Mouse (Mus musculus) liver, adult (tissue): ENCODE measurements around the gene Thpo.

Experiments used
- GATA4 ChIP-seq: IDR thresholded peaks from 2 replicates; pipeline ENCODE4 v1.6.1; 2014; ENCODE audit warnings: mild to moderate bottlenecking, low read length; ENCODE audit not compliant: insufficient replicate concordance

The Thpo gene

DNA sequence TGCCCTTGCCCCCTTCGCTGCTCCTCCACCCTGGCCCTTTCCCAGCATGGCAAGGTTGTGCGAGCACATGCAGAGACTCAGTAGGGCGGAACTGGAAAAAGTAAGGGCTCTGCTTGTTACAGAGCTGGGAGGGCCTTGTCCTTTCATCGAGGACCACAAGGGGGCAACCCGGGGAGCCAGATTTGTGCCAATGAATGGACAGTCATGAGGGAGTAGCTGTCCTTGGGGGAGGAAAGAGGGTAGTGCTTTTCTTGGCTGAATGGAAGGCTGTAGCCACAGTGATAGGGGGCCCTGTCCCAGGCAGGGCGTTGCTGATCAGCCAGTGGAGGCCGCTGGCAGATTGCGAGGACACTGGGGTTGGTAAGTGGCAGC lies 31.8 kb downstream of the Thpo start:
- no peak for TF ChIP-seq GATA4

DNA sequence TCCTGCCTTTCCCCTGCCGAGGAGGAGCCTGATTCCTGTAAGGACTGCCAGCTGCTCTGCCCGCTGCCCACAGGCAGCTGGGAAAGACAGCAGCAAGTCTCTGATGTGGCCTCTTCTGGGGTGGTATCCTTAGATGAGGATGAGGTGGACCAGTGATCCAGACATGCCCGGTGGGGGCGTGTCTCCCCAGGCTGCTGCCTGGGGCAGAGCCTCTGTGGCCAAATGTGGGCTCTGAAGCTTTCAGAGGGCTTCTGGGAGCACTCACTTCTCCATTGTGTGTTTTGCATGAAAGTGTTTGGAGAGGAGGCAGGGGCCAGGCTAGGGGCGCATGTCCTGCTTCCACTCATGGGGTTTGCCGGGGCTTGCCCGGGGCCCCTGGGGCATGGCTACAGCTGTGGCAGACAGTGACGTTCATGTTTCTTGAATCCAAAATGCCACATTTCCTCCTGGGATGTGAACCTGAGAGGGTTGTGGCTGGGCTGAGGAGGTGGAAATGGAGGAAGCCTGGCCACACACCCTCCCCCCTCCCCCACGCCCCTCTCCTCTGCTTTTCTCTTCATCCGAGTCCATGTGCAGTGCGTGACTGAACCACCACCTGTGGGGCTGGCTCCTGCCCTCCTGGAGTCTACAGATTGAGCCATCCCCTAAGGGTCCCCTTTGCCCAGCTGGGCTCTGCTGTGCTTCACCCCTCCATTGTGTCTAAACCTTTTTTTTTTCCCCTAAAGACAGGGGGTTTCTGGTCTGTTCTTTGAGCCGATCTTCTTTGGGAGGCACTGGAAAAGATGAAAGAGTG lies 32.4 kb downstream of the Thpo start:
- TF ChIP-seq GATA4: no peak

DNA sequence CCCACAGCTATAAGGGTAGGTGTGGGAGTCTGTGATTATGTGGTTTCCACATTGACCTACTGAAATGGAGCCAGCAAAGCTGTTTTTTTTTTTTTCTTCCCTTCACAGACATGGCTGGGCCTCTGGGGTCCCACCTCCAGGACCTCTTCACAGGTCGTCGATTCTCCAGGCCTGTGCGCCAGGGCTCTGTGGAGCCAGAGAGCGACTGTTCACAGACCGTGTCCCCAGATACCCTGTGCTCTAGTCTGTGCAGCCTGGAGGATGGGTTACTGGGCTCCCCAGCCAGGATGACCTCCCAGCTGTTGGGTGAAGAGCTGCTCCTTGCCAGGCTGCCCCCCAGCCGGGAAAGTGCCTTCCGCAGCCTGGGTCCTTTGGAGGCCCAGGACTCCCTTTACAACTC lies 33.0 kb downstream of the Thpo start:
- no peak for TF ChIP-seq GATA4

DNA sequence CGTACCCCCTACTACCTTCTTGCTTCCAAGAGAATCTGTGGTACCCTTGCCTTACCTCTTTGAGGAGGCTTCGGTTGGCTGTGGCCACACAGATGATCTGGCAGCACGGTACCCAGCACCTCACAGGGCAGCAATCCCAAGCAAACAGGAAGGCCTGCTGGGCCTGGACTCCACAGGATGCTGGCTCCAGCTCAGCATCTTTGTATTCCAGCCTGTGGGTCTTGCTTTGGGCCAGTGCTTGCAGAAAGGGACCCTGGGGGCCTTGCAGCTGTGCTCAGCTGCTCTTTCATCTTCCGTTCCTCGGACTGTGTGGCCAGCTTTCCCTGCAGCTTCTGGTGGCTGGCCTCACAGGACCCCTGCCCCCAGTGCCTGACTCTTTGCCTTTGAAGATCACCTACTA lies 34.3 kb downstream of the Thpo start:
- TF ChIP-seq GATA4: no peak

DNA sequence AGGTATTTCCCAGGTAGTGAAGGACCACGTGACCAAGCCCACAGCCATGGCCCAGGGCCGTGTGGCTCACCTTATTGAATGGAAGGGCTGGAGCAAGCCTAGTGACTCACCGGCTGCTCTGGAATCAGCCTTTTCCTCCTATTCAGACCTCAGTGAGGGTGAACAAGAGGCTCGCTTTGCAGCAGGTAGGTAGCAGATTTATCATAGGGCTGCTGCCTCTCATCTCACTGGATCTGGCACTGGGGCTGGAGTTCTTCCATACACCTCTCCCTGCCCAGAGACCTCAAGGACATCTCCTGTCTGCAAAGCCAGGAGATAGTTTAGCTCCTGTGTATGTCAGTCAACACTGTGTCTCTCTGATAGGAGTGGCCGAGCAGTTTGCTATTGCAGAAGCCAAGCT lies 35.0 kb downstream of the Thpo start:
- no peak for TF ChIP-seq GATA4

DNA sequence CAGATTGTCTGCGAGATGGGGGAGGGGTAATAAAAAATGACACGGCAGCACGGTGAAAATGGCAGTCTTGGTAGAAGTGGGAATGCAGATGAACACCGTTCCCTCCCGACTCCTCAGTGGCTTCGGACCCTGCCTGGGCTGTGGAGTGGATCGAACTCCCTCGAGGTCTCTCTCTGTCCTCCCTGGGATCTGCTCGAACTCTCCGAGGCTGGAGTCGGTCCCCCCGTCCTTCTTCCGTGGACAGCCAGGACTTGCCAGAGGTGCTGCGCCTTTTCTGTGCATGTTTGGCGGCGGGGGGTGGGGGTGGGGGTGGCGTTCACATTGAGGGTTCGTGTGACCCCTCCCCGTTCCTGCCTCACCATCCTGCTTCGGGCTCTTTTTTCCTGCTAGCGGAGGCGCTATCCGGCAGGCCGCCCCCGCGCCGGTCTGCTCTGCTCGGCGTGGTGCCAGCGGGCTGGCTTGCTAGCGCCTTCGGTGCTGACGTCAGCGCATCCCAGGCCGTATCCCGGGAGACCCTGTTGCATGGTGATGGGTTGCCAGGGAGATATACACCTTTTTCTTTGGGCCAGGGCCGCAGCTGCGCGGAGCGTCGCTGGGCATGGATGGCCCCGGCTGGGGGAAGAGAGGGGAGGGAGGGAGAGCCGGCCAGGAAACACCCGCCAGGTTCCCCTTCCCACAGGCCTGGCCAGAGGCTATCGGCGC lies 38.5 kb downstream of the Thpo start:
- TF ChIP-seq GATA4: peak; percentile 8; the same call in 1 of the 2 replicates

DNA sequence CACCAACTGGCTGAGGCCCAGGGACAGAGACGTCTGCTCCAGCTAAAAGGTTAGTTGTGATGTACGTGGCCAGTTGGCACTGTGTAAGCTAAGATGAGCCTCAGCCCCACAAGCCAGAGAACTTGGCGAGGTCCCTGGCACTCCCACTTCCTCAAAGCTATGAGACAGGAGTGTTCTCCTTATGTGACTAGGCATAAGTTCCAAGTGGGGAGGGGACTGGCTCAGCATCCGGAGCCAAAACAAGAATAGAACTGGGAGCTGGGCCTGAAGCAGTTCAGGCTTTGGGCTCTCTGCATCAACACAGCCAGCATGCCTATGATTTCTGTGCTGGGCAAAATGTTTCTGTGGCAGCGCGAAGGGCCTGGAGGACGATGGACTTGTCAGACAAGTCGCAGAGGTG lies 39.5 kb downstream of the Thpo start:
- TF ChIP-seq GATA4: no peak

DNA sequence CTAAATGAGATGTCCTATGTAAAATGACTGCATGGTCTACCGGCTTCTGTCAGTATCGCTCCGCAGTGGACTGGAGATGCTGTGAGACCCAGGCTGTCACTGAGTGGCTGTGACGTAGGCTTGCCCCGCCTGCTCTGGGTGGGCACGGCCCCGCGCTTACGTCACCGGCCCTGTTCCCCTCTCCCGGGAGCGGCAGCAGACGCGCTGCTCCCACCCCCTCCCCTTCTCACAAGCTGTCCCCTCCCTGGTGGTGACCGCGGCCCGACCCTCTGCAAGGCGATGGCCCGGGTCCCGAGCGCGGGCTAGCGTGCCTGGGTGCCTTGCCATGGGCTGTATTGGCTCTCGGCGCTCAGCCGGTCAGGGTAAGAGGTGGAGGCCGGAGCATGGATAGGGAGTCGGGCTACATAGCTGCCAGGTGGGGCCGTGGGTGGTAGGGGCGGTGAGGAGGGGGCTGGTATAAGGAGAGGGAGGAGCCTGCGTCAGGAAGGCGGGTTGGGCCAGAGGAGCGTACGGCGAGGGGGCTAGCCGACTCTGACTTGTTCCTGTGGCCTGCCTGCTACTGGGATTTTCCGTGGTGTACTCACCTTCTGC lies 41.1 kb downstream of the Thpo start, which contains the start of gene Fam131a:
TSS of gene Fam131a (plus strand) at position 131 of the 591 bp plus-strand sequence.
- no peak for TF ChIP-seq GATA4

DNA sequence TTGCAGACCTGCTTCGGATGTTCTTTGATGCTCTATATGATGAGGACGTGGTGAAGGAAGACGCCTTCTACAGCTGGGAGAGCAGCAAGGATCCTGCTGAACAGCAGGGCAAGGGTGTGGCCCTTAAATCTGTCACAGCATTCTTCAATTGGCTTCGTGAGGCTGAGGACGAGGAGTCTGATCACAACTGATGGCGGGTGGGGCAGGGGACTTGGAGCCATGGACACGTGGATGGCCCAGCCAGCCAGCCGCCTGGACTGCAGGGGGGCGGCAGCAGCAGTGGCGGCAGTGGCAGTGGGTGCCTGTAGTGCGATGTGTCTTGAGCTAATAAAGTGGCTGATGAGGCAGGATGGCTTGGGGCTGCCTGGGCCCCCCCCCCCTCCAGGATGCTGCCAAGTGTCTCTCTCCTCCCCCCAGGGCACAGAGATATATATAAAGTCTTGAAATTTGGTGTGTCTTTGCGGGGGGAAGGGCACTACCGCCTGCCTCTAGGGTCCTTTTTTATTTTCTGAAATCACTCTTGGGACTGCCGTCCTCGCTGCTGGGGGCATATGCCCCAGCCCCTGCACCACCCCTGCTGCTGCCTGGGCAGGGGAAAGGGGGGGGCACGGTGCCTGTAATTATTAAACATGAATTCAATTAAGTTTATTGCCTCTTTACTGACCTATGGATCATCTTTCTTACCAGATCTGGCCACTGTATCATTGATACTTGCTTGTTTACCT lies 41.9 kb downstream of the Thpo start:
- no peak for TF ChIP-seq GATA4

DNA sequence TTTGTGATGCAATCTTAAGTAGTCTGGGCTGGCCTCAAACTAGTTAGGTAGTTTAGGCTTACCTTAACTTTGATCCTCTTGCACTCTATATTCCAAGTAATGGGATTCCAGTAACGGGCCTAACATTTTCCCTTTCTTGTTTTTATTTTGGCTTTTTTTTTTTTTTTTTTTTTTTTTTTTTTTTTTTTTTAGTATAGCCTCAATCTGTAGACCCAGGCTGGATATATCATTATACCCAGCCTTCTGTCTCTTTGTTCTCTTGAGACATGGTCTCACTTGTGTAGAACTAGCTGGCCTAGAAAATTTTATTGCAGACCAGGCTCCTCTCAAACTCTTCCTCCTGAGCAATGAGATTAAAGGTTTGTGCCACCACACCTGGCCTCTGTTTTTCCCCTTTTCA lies 42.7 kb downstream of the Thpo start:
- TF ChIP-seq GATA4: no peak

DNA sequence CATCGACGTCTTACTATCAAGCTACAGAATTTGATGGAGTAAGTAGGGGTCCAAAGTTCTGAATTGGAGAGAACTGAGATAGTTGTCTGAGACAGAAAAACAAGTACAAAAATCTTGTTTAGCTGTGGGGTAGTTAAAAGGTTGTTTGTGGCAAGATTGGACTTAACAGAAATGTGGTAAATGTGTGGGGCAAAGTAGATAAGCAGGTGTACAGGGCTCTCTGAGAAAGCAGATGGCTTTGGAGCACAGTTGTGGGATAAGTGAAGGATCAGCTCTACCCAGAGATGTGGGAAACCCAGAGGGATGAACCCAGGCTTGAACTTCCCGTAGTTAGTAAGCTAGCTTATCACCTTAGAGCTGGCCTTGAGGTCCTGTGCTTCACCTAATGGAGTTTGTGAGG lies 43.5 kb downstream of the Thpo start:
- TF ChIP-seq GATA4: no peak

DNA sequence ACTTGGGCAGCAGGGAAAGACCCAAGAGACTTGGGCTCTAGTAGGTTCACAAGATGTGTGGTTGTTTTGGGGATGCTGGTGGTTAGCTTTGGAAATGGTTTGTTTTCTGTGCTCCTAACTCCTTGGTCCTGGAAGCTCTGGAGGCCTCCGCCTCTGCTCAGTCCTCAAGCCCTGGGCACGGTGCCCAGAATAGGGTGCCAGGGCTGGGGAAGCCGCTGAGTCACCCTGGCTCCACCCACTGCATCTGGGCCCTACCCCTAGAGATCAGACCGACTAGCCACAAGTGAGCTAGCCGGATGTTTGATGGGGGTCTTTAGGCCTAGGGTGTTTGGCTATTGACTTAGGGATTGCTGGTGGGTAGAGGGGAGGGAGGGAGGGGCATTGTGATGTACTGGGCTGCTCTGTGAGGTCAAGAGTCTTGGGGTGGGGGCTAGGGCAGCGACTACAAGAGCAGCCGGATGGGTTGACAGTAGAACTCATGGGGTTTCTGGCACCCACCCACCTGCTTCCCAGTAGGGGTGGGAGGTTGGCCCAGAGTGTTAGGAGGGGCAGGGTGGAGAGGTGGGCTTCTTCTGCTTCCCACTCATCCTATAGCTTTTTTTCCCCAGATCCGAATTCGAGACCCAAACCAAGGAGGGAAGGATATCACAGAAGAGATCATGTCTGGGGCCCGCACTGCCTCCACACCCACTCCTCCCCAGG lies 56.2 kb downstream of the Thpo start:
- TF ChIP-seq GATA4: no peak

DNA sequence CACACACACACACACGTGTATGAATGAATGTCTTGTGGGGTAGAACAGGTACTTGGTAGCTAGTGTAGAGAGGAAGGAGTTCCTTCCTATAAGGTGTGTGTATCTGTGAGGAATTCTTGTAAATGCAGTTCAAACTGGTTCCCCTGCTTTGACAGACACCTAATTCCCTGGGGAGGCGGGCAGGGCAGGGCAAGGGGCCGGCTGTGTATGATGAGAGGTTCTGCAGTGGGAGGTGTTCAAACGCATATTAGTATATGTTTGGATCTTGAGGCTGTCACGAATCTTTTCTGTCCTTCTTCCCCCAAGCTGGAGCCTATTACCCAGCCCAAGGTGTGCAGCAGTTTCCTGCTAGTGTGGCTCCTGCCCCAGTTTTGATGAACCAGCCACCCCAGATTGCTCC lies 56.9 kb downstream of the Thpo start:
- no peak for TF ChIP-seq GATA4

DNA sequence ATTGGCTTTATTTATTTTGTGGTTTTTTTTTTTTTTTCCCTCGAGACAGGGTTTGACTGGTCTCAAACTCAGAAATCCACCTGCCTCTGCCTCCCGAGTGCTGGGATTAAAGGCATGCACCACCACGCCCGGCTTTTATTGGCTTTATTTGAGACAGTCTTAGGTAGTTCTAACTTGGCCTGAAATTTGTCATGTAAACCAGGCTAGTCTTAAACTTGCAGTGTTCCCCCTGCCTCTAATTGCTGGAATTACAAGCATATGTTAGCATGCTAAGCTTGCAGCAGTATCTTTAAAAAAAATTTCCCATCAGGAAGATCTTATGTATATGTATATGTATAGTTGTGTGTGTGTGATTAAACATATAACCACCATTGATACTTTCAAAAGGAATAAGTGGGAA lies 57.6 kb downstream of the Thpo start:
- no peak for TF ChIP-seq GATA4

DNA sequence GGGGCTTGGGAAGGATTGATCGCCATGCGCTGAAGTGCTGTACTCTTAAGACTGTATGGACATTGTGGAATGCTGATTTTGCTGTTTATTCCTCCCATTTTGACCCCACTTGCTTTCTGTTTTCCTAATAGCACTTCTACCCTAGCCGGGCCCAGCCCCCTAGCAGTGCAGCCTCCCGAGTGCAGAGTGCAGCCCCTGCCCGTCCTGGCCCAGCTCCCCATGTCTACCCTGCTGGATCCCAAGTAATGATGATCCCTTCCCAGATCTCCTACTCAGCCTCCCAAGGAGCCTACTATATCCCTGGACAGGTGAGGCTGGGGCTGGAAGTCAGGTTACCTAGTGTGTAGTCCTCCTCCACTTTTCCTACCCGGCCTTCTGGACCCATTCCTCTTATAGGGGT lies 59.1 kb downstream of the Thpo start:
- TF ChIP-seq GATA4: no peak
